Mouse (Mus musculus) olfactory bulb, adult 2 months (tissue): ENCODE data around the gene Cd24a.

Source experiments
- CTCF ChIP-seq: fragments of 200-500 bp; IDR thresholded peaks from 2 replicates; pipeline ENCODE4 v1.5.1; 2012; ENCODE audit warnings: low read depth, mild to moderate bottlenecking, low read length, moderate library complexity; ENCODE audit not compliant: insufficient read depth
- POLR2A ChIP-seq: fragments of 200-500 bp; IDR thresholded peaks from 2 replicates; pipeline ENCODE4 v1.6.1; 2012; ENCODE audit warnings: mild to moderate bottlenecking, low read depth, low read length, moderate library complexity; ENCODE audit not compliant: insufficient read depth

DNA sequence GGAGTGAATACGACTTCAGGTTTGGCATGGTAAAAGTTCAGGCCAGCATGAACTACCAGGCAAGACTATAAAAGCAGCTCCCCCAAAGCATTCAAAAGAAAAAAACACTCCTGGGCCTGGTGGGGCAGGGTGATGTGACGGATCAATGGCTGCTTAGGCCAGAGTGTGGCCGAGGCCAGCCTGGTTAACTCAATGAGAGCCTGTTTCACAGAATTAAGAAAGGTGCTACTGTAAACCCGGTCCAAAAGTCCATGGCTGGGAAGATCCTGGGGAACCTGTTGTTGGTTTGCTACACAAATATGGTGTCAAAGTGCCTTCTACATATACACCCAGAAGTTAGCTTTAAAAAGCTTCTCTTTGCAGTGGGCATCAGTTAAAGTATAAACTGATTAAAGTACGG, 39.3 kb upstream of the Cd24a start:
- TF ChIP-seq CTCF (no peak), POLR2A (no peak)
